Mouse (Mus musculus): ENCODE measurements around the gene Man2b2.
A peak's percentile ranks its signal among the peaks of the same experiment; 100 is the strongest.

- TF ChIP-seq CEBPB (IDR thresholded peaks at IDR 0.05; ENCODE audit: low read depth): peak; percentile 58
- no peak for TF ChIP-seq USF1 (IDR thresholded peaks at IDR 0.05; ENCODE audit: low read depth)
- no peak for TF ChIP-seq CTCF (IDR thresholded peaks at IDR 0.05; ENCODE audit: control insufficient read depth, insufficient read depth, insufficient read length)
- no peak for TF ChIP-seq MAX (IDR thresholded peaks at IDR 0.05)
- no peak for TF ChIP-seq FOSL1 (IDR thresholded peaks at IDR 0.05; ENCODE audit: insufficient read depth, low read length, poor library complexity, severe bottlenecking)
These were observed 33.2 kb downstream of the Man2b2 start for GRCm38 (mm10) chr5:36797291-36797690.
